Mouse (Mus musculus): ENCODE measurements at regions not wholly inside any gene's neighbourhood (a gene's known extent, or its start where the extent isn't known, plus 50 kb on each side); places are given as distances from the start of the nearest gene placed in this dataset.
"Not testable (repeated sequence)": the region's sequence is repeated elsewhere in the genome, so short reads cannot be mapped to it uniquely, and the experiment has no call there.

DNA sequence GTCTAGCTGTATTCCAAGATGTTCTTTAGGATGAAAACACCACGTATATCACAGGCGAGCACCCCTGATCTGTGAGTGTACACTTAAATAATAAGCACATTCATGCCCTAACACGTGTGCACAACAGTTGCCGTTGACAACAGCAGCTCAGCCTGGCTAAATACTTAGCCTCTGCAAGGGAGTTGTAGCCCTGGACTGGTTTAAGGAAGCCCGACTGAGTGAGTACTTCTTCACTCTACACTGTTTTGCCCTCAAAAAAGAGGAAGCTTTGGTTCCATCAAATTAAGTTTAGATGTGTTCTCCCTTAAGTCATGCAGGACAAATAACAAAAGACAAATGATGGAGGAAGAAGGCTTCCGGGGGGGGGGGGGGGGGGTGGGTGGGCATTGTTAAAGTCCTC, 208.0 kb upstream of the Rhobtb1 start:
- no peak for ATAC-seq (ENCODE audit: poor library complexity, severe bottlenecking)

DNA sequence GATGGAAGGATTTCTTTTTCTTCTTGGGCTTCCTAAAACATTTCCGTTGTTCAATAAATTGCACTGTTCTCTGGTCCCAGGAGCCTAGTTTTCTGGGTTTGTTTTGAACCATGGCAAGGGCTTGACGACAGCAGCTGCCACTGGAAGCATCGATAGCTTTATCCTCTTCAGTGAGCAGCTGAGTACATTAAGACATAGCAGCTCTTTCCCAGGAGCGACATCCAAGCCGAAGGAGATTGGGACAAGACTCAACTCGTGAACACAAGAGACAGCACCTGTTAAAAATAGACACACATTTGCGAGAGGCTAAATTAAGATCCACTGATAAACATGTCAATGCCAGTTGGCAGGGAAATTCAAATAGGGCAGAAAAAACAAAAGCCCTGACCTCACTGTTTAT, 194.7 kb upstream of the Rhobtb1 start:
- ATAC-seq (ENCODE audit: poor library complexity, severe bottlenecking): no peak

DNA sequence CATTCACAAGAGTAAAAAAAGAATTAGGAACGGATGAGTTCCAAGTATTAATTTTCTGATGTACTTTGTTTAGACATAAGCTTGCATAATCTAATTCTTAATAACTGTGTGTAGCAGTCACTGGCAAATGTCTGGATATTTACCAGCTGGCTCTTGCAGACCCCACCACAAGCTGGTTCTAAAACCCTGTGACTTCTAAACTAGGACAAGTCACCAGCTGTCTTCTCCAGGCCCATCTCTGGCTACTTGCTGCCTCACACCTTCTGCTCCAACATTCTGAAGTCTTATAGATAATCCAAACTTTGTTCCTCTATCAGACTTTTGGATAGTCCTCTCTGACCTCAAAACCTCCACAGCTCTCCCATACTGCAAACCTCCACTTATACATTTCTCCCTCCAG, 189.9 kb upstream of the Rhobtb1 start:
- ATAC-seq (ENCODE audit: poor library complexity, severe bottlenecking): no peak

DNA sequence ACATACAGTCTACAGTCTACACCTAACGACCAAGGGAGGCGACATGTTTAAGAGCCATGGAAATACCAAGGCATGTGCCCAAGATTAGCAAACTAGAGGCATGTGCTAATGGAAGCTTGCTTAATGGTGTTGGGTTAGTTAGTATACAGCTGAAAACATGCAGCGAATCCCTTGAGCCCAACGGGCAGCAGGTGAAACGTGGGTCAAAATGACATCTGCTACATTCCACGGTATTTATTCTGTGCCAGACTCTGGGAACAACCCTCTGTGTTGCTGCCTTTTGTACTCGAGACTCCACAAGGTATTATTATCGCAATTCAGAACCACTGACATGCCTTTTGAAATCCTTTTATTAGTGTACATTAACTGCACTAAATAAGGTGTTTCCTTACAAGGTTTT, 188.1 kb upstream of the Rhobtb1 start:
- ATAC-seq (ENCODE audit: poor library complexity, severe bottlenecking): no peak

DNA sequence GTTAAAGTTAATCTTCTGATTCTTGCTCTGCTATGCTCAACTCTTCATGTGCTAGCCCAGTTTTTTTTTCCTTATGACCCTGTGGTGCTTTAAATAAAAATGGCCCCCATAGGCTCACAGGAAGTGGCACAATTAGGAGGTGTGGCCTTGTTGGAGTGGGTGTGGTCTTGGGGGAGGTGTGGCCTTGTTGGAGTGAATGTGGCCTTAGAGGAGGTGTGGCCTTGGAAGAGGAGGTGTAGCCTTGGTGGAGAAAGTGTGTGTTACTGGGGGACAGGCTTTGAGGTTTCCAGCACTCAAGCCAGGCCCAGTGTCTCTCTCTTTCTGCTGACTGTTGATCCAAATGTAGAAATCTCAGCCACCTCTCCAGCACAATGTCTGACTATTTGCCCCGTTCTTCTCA, 186.0 kb upstream of the Rhobtb1 start:
- no peak for ATAC-seq (ENCODE audit: poor library complexity, severe bottlenecking)

DNA sequence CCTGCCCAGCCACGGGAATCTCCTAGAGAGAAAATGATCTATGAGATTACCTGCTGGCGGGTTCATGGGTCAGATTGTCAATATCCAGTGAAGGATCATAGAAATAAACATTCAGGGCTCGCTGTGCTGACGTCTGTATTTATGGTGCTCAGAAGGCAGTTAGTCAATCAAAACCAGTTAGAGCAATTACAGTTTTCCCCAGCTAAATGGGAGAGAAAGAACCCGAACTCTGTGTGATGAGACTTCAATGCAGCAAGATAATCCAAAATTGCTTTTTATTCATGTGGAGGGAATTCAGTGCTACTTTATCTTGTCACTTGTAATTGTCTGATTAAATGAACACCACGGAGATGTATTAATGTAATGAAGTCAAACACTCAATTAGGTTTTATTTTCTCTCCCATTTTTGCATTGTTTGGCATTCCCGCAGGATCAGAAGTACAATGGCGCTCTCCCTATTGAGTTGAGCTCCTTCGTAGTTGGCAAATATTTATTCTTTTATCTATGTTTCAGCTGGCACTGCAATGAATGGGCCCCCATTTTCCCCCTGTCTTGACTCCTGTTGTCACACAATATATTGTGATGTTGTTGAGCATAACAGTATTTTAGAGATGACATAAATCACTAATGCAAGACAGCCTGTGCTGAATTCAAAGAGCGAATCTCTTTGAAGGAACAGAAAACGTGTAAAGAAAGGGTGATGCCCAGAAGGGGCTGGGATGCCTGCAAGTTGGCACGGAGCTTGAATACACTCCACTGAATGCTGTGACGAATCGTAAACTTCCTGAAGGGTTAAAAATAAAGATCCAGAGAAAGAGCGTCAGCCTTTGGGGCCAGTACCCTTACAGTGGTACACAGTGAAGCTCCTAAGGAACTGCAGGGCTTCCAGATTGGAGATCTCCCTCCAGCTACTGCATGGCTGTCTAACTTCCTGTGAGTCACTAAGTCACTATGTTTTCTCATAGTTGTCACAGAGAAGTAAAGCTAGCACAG, 183.0 kb upstream of the Rhobtb1 start:
- ATAC-seq (ENCODE audit: poor library complexity, severe bottlenecking): no peak

DNA sequence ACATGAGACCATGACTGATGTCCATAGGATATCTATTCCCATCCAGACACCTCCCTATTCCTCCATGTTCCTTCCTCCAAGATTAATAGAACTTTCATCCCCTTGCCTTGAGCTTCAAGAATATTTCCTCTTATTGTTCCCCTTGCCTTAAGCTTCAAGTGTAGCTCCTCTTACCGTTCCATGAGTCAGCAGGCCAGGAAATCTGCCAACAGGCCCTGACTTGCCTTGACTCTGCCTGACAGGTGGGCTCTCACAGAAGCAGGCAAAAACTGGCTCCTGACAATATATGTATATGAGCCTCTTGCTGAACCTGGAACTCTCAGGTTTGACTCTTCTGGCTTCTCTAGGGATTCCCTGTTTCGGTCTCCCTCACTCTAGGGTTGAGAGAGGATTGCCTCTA, 180.7 kb upstream of the Rhobtb1 start:
- no peak for ATAC-seq (ENCODE audit: poor library complexity, severe bottlenecking)

DNA sequence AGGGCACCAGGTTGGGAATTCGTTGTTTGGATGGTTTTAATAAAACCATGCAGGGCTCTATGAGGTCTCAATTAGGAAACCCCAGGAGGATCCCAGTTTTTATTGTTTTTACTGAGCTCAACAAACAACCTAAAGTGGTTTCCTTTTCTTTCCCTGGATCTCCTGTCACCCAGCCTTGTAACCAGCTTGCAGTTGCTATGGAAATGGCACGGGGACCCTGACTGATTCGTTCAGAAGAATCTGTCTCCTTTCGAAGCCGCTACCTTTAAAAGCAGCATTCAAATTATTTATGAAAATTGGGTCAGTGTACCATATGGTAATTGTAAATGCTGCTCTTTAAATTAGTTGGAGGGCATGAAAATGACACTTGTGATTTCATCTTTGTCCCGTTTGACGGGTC, 176.5 kb upstream of the Rhobtb1 start:
- no peak for ATAC-seq (ENCODE audit: poor library complexity, severe bottlenecking)

DNA sequence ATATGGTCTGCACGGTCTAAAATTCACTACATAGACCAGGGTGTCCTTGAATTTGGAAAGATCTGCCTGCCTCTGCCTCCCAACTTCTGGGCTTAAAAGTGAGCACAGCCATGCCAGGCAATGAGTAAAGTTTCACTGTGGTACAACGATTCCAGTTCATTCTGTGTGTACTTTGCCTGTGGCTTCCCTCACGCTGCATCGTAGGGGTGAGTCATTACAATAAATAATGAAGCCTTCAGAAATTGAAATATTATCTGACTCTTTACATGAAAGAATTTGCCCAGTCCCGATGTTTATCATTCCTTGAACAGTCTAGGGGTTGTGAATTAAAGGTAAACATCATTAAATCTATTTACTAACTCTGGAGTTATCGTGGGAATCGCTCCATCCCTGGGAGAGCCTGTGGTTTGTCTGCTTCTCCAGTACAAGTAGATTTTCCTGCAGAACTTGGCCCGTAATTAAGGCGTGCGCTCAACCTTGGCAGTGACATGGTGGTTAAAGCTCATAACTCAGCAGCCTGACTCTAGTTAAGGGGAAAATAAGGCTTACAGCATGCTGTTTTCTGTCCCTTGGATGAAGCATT, 174.7 kb upstream of the Rhobtb1 start:
- ATAC-seq (ENCODE audit: poor library complexity, severe bottlenecking): no peak

DNA sequence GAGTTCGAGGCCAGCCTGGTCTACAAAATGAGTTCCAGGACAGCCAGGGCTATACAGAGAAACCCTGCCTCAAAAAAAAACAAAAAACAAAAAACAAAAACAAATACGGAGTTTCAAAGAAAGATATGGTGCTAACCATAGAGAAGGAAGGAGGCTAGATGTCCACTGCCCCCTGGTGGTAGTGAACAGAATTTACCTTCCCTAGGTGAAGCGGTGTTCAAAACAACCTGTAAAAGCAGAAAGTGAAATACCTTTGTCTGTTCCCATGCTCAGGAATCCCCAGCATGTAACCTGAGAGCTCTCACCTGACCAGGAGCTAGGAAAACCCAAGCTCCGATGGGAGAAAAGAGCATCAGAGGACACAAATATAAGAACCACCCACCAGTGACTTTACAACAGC, 173.1 kb upstream of the Rhobtb1 start:
- 0 out of 2 replicates have a peak, but pooled peaks have one; percentile 45 for ATAC-seq (ENCODE audit: poor library complexity, severe bottlenecking)

DNA sequence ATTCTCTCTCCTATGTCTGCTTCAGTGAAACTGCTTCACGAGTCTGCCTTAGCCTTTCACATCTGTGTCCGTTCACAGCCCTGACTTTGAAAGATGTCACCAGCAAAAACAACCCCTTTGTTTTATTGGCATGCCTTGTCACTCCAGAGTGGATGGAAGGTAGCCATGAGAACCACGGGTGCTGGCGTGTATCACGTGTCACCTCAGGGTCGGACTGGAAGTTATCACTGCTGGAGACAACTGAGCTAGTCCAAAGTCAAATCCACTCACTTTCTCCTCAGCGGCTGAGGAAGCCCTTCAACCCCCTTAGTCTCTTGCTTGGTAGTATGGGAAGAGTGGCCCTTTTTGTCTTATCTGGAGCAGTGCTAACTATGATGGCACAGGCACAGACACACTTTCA, 171.3 kb upstream of the Rhobtb1 start:
- ATAC-seq (ENCODE audit: poor library complexity, severe bottlenecking): no peak

DNA sequence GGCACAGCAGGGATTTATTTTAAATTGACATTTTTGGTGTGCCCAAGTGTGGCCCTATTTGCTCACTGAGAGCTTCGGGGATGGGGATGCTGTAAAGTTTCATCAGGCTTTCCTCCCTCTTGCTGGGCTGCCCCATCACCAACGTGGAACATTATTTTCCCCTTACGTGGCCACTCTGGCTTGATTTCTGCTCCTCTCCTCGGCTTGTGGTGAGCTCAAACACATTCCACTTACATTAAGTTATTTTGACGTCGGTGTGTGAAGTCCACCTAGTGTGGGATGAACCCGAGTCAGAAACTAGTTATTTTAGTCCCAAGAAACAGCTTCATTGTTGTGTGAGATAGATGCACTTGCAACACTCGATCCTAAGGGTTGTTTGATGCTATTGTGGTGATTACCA, 168.9 kb upstream of the Rhobtb1 start:
- ATAC-seq (ENCODE audit: poor library complexity, severe bottlenecking): no peak

DNA sequence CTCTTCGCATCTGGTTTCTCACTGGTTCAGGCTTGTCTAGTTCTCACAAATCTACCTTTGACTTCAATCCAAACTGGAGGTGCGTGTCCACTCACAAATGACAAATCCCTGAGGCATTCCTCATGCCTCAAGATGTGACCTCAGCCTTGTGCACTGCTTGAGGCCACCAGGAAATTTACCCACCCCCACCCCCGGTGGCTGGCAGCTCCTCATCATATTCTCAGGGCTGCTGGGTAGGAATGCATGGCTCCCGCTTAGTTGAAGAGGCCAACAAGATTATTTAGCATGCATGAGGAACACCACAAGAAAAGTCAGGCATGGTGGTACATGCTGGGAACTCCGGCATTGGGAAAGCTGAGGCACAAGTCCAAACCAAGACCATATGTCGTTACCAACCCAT, 160.7 kb upstream of the Rhobtb1 start:
- ATAC-seq (ENCODE audit: poor library complexity, severe bottlenecking): no peak

DNA sequence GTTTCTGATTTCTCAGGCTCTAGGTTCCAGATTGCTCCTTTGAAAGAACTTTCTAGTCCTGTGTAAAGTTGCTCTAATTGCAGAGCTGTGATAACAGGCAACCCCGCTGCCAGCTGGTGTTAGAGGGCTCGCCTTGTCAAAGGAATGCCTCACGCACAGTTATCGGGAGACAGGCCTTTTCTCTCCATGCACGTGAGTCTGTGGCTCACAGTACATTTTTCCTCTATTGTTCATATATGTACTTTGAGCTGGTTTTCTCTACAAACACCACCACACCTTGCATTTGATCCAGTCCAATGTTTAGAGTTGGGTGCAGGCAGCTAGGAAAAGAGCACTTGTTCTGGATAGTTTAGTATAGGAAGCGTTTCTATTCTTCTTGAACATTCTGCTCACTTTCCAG, 151.6 kb upstream of the Rhobtb1 start:
- no peak for ATAC-seq (ENCODE audit: poor library complexity, severe bottlenecking)

DNA sequence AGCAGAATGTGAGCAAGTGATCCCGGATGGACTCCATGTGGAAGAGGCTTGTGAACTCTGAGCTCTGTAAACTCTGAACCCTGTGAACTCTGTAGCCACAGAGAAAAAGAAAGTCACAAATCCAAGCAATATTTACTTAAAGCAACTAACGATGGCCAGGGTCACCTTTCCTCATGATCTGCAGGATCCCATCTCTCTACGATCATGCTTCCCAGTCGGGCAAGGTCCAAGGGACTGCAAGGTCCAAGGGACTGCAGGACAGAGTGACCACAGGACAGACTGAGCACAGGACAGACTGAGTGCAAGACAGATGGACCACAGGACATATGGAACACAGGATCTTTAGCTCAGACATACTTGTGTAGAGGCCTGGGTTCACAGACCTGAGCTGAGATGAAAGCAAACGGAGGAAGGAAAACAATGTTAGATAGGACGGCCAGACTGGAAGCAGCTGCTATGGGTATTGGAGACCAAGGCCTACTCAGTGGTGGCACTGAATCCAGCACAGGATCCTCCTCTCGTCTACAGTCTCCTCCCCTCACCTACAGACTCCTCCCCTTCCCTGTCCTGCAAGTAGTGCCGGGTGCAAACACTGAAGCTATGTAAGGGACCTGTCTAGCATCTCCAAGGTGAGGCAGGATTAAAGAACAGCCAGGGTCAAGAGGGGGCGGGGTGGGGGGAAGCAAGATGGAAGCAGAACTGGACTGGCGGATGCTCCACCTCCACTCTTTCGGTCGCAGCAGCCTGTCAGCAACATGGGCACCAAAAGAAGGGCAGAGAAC, 149.4 kb upstream of the Rhobtb1 start:
- ATAC-seq (ENCODE audit: poor library complexity, severe bottlenecking): no peak

DNA sequence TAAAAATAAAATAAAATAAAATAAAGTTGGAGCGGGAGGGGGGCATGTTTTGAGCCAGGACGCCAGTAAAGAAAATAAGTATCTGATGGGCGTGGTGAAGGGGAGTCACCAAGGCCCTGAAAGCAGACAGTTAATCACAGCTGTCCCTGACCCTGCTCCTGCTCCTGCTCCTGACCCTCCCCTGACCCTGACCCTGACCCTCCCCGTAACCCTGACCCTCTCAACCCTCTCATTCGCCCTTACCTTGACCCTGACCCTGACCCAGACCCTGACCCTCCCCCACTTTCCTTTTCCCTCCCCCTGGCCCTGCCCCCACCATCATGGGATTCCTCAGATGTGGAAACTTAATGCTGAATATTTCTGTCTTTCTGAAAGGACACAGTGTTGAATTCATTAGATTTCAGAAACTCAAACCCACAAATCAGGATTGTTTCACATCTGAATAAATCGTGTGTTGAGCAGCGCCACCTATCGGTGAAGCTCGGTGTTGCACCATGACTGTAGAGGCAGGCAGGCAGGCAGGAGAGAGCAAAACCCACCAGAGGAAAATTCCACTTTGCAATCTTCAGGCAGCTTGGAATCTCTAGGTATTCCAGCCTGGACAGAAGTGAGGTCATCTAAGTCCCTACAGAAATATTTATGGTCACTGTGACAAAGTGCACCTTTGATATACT, 145.9 kb upstream of the Rhobtb1 start:
- ATAC-seq (ENCODE audit: poor library complexity, severe bottlenecking): peak; percentile 45; the same call in 1 of the 2 replicates

DNA sequence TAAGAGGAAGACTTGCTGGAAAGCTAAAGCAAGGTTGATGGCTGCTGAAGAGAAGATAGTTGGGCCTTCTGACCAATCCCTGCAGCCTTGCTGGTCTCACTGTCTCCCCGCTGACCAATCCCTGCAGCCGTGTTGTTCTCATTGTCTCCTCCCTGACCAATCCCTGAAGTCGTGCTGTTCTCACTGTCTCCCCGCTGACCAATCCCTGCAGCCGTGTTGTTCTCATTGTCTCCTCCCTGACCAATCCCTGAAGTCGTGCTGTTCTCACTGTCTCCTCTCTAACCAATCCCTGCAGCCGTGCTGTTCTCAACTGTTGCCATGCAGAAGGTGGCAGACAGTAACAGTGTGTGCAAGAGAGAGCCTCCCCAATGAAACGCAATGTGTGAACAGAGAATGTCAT, 142.6 kb upstream of the Rhobtb1 start:
- ATAC-seq (ENCODE audit: poor library complexity, severe bottlenecking): not testable (repeated sequence)

DNA sequence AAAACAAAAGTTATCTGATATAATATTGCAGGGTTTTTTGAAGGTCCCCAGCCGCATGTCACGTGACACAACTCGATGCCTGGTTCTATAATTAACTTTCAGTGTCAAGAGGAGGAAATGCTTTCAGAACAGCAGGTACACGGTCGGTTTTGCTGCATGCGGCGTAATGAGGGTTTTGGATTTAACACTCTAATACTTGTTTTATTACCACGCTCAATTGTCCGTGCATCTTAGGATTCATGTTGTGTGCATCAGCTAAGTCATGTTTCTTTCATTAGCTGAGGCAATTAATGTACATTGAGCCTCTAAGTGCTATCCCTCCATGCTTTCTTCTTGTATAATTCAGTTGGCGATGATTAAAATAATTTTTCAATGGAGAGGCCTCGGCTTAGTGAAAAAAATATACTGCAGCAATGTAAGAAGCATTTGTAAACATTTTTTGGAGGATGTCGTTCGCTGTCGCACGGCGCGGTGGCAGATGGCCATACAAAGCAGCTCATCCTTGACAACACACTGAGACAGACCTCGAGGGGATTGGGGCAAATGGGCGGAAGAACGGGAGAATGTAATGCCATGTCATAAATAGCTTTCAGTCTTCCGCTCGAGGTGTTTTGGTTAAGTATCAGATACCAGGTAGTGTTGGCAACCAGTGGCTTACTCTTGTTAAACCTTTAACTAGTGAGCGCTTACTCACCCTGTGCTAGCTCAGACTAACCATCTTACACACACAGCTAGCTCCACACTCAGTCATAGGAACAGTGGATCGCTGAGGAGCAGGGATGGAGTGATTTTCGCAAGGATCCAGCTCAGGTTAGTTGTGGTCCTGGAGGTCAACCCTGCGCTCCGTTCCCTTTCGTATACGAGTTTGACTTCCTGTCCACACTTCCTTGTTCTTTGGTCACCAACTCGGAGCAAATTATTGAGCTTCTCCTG, 130.2 kb upstream of the Rhobtb1 start:
- ATAC-seq (ENCODE audit: poor library complexity, severe bottlenecking): no peak

DNA sequence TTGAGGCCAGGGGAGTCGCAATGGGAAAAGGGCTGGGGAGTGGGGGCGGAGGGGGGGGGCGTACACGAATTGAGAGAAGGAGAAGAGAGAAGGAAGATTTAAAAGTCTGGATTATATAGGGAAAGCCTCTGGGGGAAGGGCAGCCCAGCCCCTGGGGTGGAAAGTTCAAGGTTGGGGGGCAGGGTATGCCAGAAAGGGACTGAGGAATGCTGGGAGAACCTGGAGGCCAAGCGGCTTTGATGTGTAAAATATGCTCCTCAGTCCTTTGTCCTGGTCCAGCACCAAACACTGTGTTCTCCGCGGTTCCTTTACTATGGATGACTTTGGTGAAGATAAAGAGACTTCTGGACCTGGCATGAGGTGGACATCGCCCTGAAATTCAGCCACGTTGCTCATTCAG, 117.8 kb upstream of the Rhobtb1 start:
- ATAC-seq (ENCODE audit: poor library complexity, severe bottlenecking): no peak

Data from megakaryocyte, adult 5-6 weeks (primary cell).